Mouse (Mus musculus): ENCODE results near the gene Ogdhl.

DNA sequence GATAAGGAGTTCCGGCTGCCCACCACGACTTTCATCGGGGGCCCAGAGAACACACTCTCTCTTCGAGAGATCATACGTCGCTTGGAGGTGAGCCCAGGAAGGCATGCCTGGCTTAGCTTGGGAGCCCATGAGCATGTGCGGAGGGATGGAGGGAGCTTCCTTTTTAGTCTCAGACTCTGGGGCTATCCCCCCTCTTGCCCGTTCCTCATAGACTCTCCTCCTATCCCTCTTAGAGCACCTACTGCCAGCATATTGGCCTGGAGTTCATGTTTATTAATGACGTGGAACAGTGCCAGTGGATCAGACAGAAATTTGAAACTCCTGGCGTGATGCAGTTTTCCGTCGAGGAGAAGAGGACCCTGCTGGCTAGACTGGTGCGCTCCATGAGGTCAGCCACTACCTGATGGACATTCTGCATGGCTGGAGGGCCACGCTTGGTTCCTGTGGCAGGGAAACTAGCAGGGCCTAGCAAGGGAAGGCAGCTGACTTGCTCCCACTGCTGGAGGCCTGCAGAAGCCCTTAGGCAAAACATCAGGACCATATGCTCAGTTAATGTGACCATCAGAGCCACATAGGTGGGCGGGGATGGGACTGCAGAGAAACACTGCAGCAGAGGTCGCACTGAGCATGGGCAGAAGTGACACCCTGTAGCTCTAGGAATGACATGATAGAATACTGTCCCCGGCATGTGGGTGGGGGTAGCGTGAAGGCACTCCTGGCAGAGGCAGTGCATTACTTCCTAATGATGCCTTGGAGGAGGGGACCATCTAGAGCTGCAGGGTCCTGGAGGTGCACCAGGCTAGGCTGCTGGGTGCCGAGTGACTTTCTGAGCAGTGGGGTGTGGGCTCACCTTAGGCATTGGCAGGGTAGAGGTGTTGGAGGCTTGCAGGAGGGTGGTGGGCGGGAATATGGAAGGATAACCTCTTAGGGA, 11.0 kb downstream of the Ogdhl start:
- TF ChIP-seq CTCF (IDR thresholded peaks at IDR 0.05; ENCODE audit: extremely low read depth, insufficient read depth, low read length) (no peak), POLR2A (IDR thresholded peaks at IDR 0.05; ENCODE audit: extremely low read depth, insufficient read depth, low read length) (no peak)
